Comparison of ENCODE assay signal across 8 mouse cellular contexts in the genomic region with DNA sequence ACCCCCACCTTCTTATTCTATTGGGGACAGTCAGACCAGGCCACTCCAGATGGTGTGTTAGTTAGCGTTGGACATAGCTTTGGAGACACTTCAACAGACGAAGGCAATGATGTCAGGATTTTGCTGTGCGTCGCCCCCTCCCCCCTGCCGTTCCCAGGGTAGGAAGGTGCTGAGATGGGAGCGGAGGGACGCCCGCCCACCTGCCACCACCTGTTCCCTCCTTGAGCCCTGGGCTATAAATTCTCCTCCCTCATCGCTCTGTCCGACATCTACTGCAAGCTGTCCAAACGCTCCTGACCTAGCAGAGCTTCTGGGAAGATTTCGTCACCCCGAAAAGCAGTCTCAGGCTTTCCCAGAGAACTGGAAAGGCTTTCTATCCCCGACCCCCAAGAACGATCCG. TPM values are rescaled to one million over a fixed set of nuclear protein-coding genes. Genes with fewer than 3 reads are reported as not detected.
DNase-seq lines count a peak whose midpoint lies in the region; ATAC-seq lines count a peak whose summit lies in the region.

Gene Atoh7, plus strand, starts transcription at position 131 of the 400 bp plus-strand sequence.

- peaks cover 24% of the 10 kb centered on the region for H3K4me1 ChIP-seq in hindbrain, embryonic 10.5 days (replicated peaks)

- peaks cover 56% of the 10 kb centered on the region for H3K27me3 ChIP-seq in hindbrain, embryonic 10.5 days (ENCODE audit: insufficient read depth, poor library complexity, severe bottlenecking)

- peak; percentile 51 to 60 for DNase-seq in left cerebral cortex, adult 18-20 months (ENCODE audit: low spot score in 2 of 2)
- no peak for DNase-seq in left cerebral cortex, adult 11 months (ENCODE audit: low spot score)
- DNase-seq in cerebellum, postnatal 10 days: peak; percentile 83 to 85
- no peak for DNase-seq in hindbrain, embryonic 10.5 days (ENCODE audit: low spot score)
- peak; percentile 30 for DNase-seq in mesoderm, embryonic 11.5 days (ENCODE audit: low read depth, low spot score)
- DNase-seq in gastrocnemius, postnatal 10 days: no peak
- DNase-seq in adrenal gland, postnatal 36 days: no peak

- no peaks in the 10 kb centered on the region for H3K36me3 ChIP-seq in hindbrain, embryonic 10.5 days

- H3K4me3 ChIP-seq in hindbrain, embryonic 10.5 days: peak within 1 kb of the TSS; percentile 67

- ATAC-seq in granulocyte monocyte progenitor cell, adult 5-6 weeks (replicated peaks; ENCODE audit: poor library complexity, severe bottlenecking): no peak

- peak within 1 kb of the TSS; percentile 84 for H3K27ac ChIP-seq in hindbrain, embryonic 10.5 days

- 5% methylated on average over 16 of the region's 16 CpGs for WGBS in hindbrain, embryonic 10.5 days

- no peaks in the 10 kb centered on the region for H3K9me3 ChIP-seq in hindbrain, embryonic 10.5 days

RNA-seq across cellular contexts. Expression of gene Atoh7, which starts in this region (rescaled TPM):
- 1 to 10 TPM; 2.2 to 3.8 TPM for total RNA-seq in left cerebral cortex, adult 18-20 months (2021)
- polyA plus RNA-seq in hindbrain, embryonic 10.5 days (2016; fragmentation: Nextera tagmentation; extraction: Ambion mirVana): 0.16 and 0.41 TPM in 2 replicates
- under 1 TPM; 0.14 to 0.32 TPM for total RNA-seq in gastrocnemius, postnatal 10 days (2021)
- total RNA-seq in adrenal gland, postnatal 36 days (2021): not detected
- total RNA-seq in granulocyte monocyte progenitor cell, adult 5-6 weeks (2014; fragmentation: Nextera tagmentation): not detected in 2 replicates
- not detected in 2 replicates for total RNA-seq in granulocyte monocyte progenitor cell, adult 5-6 weeks (2017)

Comparison
In these comparisons a context has a peak if more than half of its experiments do, and no peak if none do; other contexts are left out.
1. DNase-seq: peak in left cerebral cortex, adult 18-20 months (2 of 2), cerebellum, postnatal 10 days (2 of 2) and mesoderm, embryonic 11.5 days (single experiment); none in left cerebral cortex, adult 11 months (single experiment), hindbrain, embryonic 10.5 days (single experiment), gastrocnemius, postnatal 10 days (single experiment) and adrenal gland, postnatal 36 days (0 of 2).